Mouse (Mus musculus): ENCODE measurements around the gene Gm8369. TPM values are rescaled to one million over a fixed set of nuclear protein-coding genes. Genes with fewer than 3 reads are reported as not detected.
"Not testable (repeated sequence)": the region's sequence is repeated elsewhere in the genome, so short reads cannot be mapped to it uniquely, and the experiment has no call there.

The Gm8369 gene
- polyA plus RNA-seq, 1 experiment from 2014 or later, result not detected

DNA sequence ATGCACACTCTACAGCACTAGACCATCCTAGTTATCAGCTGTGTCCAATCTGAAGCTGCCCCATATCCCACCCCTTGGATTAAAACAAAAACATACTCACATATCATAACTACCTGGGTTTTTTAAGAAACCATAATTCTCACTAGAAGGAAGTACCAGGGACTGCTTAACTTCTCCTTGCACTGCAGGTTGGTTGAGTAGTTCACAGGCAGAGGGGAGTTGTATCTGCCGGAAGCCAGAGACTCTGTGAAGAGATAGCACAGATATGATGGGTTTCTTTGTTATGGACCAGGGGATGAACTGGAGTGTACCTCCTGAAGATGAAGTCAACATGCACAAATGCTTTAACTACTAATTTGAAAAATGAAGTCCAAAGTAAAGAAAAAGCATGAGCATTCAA, 15.1 kb downstream of the Gm8369 start:
- H3K4me3 ChIP-seq (replicated peaks; ENCODE audit: low read length), result no peak overlapping the region
- no peaks in the 10 kb centered on the region for H3K4me1 ChIP-seq (replicated peaks; ENCODE audit: control insufficient read depth, insufficient read depth, low read length)
- no peaks in the 10 kb centered on the region for H3K27me3 ChIP-seq (ENCODE audit: control insufficient read depth, insufficient read depth, low read length)
- no peak overlapping the region for H3K4me2 ChIP-seq (replicated peaks)
- no peak overlapping the region for H3K27ac ChIP-seq
- H3K36me3 ChIP-seq (replicated peaks; ENCODE audit: control insufficient read depth, insufficient read depth), result no peaks in the 10 kb centered on the region
- ATAC-seq (ENCODE audit: low FRiP score) (no peak), DNase-seq (ENCODE audit: low spot score) (no peak)
- no peak overlapping the region for H3K9ac ChIP-seq
- no peaks in the 10 kb centered on the region for H3K9me3 ChIP-seq (ENCODE audit: control insufficient read depth, low read length)
- WGBS, result 95% methylated on average over 1 of the region's 1 CpGs

DNA sequence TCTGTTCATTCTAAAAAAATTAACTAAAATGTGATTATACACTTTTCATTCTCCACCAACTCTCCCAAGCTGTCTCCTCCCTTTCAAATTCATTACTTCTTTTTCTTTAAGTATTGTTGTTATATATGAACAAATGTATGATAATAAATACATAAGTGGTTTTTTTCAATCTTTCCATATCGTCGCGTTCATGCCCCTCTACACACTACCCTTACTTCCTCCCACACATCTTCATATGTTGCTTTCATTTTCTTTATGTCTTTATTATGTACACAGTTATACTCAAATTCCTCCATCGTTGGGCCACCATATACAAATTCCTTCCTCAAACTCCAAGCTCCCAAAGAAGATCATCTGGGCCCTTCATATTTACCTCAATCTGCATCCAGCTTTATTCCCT, 15.6 kb downstream of the Gm8369 start:
- Histone ChIP-seq H3K9ac (no peak overlapping the region), H3K4me3 (replicated peaks; ENCODE audit: low read length) (no peak overlapping the region), H3K4me1 (replicated peaks; ENCODE audit: control insufficient read depth, insufficient read depth, low read length) (no peaks in the 10 kb centered on the region), H3K27me3 (ENCODE audit: control insufficient read depth, insufficient read depth, low read length) (no peaks in the 10 kb centered on the region), H3K4me2 (replicated peaks) (no peak overlapping the region), H3K9me3 (ENCODE audit: control insufficient read depth, low read length) (no peaks in the 10 kb centered on the region), H3K36me3 (replicated peaks; ENCODE audit: control insufficient read depth, insufficient read depth) (no peaks in the 10 kb centered on the region), H3K27ac (no peak overlapping the region)
- no peak for ATAC-seq (ENCODE audit: low FRiP score)
- 89% methylated on average over 4 of the region's 4 CpGs for WGBS
- no peak for DNase-seq (ENCODE audit: low spot score)

GRCm38 (mm10) chr19:11504857-11505256, 19.1 kb downstream of the Gm8369 start:
- Histone ChIP-seq H3K36me3 (replicated peaks; ENCODE audit: control insufficient read depth, insufficient read depth) (no peaks in the 10 kb centered on the region), H3K27ac (no peak overlapping the region), H3K9ac (no peak overlapping the region), H3K4me1 (replicated peaks; ENCODE audit: control insufficient read depth, insufficient read depth, low read length) (no peaks in the 10 kb centered on the region), H3K4me3 (replicated peaks; ENCODE audit: low read length) (no peak overlapping the region), H3K27me3 (ENCODE audit: control insufficient read depth, insufficient read depth, low read length) (no peaks in the 10 kb centered on the region), H3K4me2 (replicated peaks) (no peak overlapping the region), H3K9me3 (ENCODE audit: control insufficient read depth, low read length) (no peaks in the 10 kb centered on the region)
- ATAC-seq (ENCODE audit: low FRiP score) (no peak), DNase-seq (ENCODE audit: low spot score) (no peak)
- WGBS, result 89% methylated on average over 1 of the region's 1 CpGs

DNA sequence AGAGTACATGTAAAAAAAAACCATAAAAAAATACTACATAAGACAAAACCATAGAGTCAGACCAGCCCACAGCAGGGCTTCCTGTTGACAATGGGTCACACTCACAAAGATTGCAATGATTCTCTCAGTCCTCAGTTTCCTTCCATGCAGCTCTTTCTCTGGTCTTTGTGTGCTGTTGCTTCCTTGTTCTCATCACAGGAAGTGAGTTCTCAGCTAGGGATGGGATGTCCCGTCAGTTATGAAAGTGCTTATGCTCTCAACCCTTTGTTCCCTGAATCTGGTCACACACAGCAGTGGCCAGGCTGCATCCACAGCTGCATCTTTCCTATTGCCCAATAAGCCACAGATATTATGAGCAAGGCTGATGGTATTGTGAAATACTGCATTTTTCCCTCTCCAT, 27.7 kb downstream of the Gm8369 start:
- Histone ChIP-seq H3K27ac (no peak overlapping the region), H3K4me1 (replicated peaks; ENCODE audit: control insufficient read depth, insufficient read depth, low read length) (no peaks in the 10 kb centered on the region), H3K27me3 (ENCODE audit: control insufficient read depth, insufficient read depth, low read length) (no peaks in the 10 kb centered on the region), H3K4me2 (replicated peaks) (no peak overlapping the region), H3K36me3 (replicated peaks; ENCODE audit: control insufficient read depth, insufficient read depth) (no peaks in the 10 kb centered on the region), H3K4me3 (replicated peaks; ENCODE audit: low read length) (no peak overlapping the region), H3K9ac (no peak overlapping the region), H3K9me3 (ENCODE audit: control insufficient read depth, low read length) (no peaks in the 10 kb centered on the region)
- DNase-seq (ENCODE audit: low spot score) (no peak), ATAC-seq (ENCODE audit: low FRiP score) (no peak)
- WGBS, result 65% methylated on average over 1 of the region's 1 CpGs

DNA sequence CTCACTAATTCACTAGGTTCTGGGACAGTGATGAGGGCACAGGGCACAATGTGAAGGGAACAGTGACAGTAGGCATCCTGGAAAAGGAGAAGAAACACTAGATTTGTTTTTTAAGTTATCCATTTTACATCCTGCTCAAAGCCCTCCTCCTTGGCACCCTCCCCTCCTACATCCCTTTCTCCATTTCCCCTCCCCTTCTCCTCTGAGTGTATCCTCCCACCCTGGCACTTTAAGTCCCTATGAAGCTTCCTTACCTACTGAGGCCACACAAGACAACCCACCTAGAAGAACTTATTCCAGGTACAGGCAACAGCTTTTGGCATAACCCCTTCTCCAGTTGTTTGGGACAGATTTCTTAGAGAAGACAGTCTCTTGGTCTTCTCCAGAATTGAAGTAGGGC, 30.5 kb downstream of the Gm8369 start, which contains the start of gene Ms4a6b:
Ms4a6b (plus strand) TSS at position 267 of the 400 bp plus-strand sequence.
- no peak for ATAC-seq (ENCODE audit: low FRiP score)
- no peak for DNase-seq (ENCODE audit: low spot score)
- H3K27me3 ChIP-seq (ENCODE audit: control insufficient read depth, insufficient read depth, low read length), result no peaks in the 10 kb centered on the region

GRCm38 (mm10) chr19:11516845-11517244, 31.1 kb downstream of the Gm8369 start:
- 69% methylated on average over 4 of the region's 4 CpGs for WGBS
- Histone ChIP-seq H3K9me3 (ENCODE audit: control insufficient read depth, low read length) (no peaks in the 10 kb centered on the region), H3K4me2 (replicated peaks) (no peak overlapping the region), H3K27me3 (ENCODE audit: control insufficient read depth, insufficient read depth, low read length) (no peaks in the 10 kb centered on the region), H3K4me1 (replicated peaks; ENCODE audit: control insufficient read depth, insufficient read depth, low read length) (no peaks in the 10 kb centered on the region), H3K9ac (no peak overlapping the region), H3K27ac (no peak overlapping the region), H3K36me3 (replicated peaks; ENCODE audit: control insufficient read depth, insufficient read depth) (no peaks in the 10 kb centered on the region), H3K4me3 (replicated peaks; ENCODE audit: low read length) (no peak overlapping the region)
- DNase-seq (ENCODE audit: low spot score), result no peak
- no peak for ATAC-seq (ENCODE audit: low FRiP score)

More for the DNA sequence above, 30.5 kb downstream of the Gm8369 start, which contains the start of gene Ms4a6b:
- no peak within 1 kb of the TSS for H3K4me2 ChIP-seq (replicated peaks)
- no peak within 1 kb of the TSS for H3K27ac ChIP-seq
- H3K36me3 ChIP-seq (replicated peaks; ENCODE audit: control insufficient read depth, insufficient read depth), result no peaks in the 10 kb centered on the region
- H3K9me3 ChIP-seq (ENCODE audit: control insufficient read depth, low read length), result no peaks in the 10 kb centered on the region
- no peaks in the 10 kb centered on the region for H3K4me1 ChIP-seq (replicated peaks; ENCODE audit: control insufficient read depth, insufficient read depth, low read length)
- no peak within 1 kb of the TSS for H3K9ac ChIP-seq
- H3K4me3 ChIP-seq (replicated peaks; ENCODE audit: low read length), result no peak within 1 kb of the TSS

DNA sequence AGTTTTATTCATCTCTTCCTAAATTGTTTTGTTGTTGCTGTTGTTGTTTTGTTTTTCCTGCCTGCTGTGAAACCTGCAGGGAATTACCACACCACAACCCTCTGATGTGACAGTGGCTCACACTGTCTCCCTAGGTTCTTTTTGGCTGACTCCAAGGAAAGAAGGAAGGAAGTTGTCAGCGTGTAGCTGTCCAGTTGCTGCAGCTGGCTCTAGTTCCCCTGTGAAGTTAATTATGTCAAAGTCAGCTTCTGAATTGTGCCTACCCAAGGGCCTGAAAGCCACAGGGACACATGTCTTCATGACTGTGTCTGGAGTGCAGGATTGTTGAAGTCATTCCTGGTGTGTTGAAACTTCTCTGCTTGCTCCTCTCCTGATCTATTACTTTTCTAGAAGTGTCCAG, 31.6 kb downstream of the Gm8369 start:
- not testable (repeated sequence) for H3K27me3 ChIP-seq (ENCODE audit: control insufficient read depth, insufficient read depth, low read length); DNase-seq (ENCODE audit: low spot score); H3K27ac ChIP-seq; H3K4me1 ChIP-seq (replicated peaks; ENCODE audit: control insufficient read depth, insufficient read depth, low read length); ATAC-seq (ENCODE audit: low FRiP score); H3K4me2 ChIP-seq (replicated peaks); H3K4me3 ChIP-seq (replicated peaks; ENCODE audit: low read length); H3K9me3 ChIP-seq (ENCODE audit: control insufficient read depth, low read length); H3K9ac ChIP-seq; H3K36me3 ChIP-seq (replicated peaks; ENCODE audit: control insufficient read depth, insufficient read depth)
- 61% methylated on average over 1 of the region's 1 CpGs for WGBS

DNA sequence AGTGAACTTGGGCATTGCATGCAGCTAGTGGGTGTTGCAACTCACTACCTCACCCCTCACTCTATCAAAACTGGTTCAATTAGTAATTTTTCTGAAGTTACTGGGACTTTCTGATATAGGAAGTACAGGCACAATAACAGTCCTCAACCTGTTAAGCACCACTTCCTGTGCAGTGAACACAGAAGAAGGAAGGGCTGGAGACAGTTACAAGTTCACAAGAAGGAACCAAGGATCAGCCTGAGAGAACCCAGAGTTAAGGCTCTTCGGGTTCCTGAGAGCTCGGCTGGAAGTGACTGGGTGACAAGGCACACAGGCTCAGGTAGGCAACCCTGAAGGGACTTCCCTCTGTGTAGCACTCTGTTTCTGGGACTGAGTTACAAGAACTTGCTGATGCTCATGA, 32.6 kb downstream of the Gm8369 start:
- not testable (repeated sequence) for DNase-seq (ENCODE audit: low spot score); ATAC-seq (ENCODE audit: low FRiP score); H3K36me3 ChIP-seq (replicated peaks; ENCODE audit: control insufficient read depth, insufficient read depth); H3K27me3 ChIP-seq (ENCODE audit: control insufficient read depth, insufficient read depth, low read length); H3K9ac ChIP-seq; H3K4me3 ChIP-seq (replicated peaks; ENCODE audit: low read length); H3K4me1 ChIP-seq (replicated peaks; ENCODE audit: control insufficient read depth, insufficient read depth, low read length); H3K27ac ChIP-seq; H3K9me3 ChIP-seq (ENCODE audit: control insufficient read depth, low read length); H3K4me2 ChIP-seq (replicated peaks)
- WGBS, result 86% methylated on average over 2 of the region's 2 CpGs

DNA sequence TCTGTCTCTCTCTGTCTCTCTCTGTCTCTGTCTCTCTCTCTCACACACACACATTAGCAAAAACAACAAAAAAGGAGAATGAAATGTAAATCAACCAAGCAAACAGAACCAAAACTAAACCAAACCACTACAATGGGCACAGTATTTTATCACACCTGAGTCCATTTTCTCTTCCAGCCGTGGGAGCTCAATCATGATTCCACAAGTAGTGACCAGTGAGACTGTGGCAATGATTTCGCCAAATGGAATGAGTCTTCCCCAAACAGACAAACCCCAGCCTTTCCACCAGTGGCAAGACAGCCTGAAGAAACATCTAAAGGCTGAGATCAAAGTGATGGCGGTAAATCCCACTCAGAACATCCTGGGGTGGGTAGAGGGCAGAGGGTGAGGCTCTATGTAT, 34.4 kb downstream of the Gm8369 start:
- Histone ChIP-seq H3K9me3 (ENCODE audit: control insufficient read depth, low read length) (no peaks in the 10 kb centered on the region), H3K27me3 (ENCODE audit: control insufficient read depth, insufficient read depth, low read length) (no peaks in the 10 kb centered on the region), H3K27ac (no peak overlapping the region), H3K9ac (no peak overlapping the region), H3K4me1 (replicated peaks; ENCODE audit: control insufficient read depth, insufficient read depth, low read length) (no peaks in the 10 kb centered on the region), H3K36me3 (replicated peaks; ENCODE audit: control insufficient read depth, insufficient read depth) (no peaks in the 10 kb centered on the region), H3K4me2 (replicated peaks) (no peak overlapping the region), H3K4me3 (replicated peaks; ENCODE audit: low read length) (no peak overlapping the region)
- no peak for ATAC-seq (ENCODE audit: low FRiP score)
- WGBS, result 95% methylated on average over 3 of the region's 3 CpGs
- no peak for DNase-seq (ENCODE audit: low spot score)

DNA sequence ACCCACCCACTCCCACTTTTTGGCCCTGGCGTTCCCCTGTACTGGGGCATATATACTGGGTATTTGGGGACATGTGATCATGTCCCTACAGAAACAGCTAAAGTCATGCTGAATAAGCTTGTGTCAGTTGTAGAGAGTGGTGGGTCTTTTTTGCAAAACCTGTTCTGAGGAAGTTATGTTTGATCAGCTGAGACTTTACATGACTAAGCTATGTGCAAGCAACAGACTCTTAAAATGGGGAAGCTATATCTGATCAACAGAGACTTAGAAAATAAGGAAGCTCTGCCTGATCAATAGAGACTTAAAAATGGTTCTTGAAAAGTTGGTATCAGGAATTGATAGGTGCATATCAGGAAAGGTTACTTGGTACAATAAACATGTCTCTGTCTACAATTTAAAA, 47.7 kb downstream of the Gm8369 start:
- whole genome bisulfite sequencing, result 86% methylated on average over 1 of the region's 1 CpGs

More for the DNA sequence above, 47.7 kb downstream of the Gm8369 start:
- Histone ChIP-seq H3K4me1 (replicated peaks; ENCODE audit: control insufficient read depth, insufficient read depth, low read length) (no peaks in the 10 kb centered on the region), H3K9ac (no peak overlapping the region), H3K4me3 (replicated peaks; ENCODE audit: low read length) (no peak overlapping the region), H3K27ac (no peak overlapping the region), H3K9me3 (ENCODE audit: control insufficient read depth, low read length) (no peaks in the 10 kb centered on the region), H3K27me3 (ENCODE audit: control insufficient read depth, insufficient read depth, low read length) (no peaks in the 10 kb centered on the region), H3K36me3 (replicated peaks; ENCODE audit: control insufficient read depth, insufficient read depth) (no peaks in the 10 kb centered on the region), H3K4me2 (replicated peaks) (no peak overlapping the region)
- DNase-seq (ENCODE audit: low spot score) (no peak), ATAC-seq (ENCODE audit: low FRiP score) (no peak)
